Mouse (Mus musculus) gastrocnemius, adult 18-20 months (tissue): Measurements from ENCODE around the gene Smndc1. TPM values are rescaled to one million over a fixed set of nuclear protein-coding genes. Genes with fewer than 3 reads are reported as not detected.
"Not testable (repeated sequence)": the region's sequence is repeated elsewhere in the genome, so short reads cannot be mapped to it uniquely, and the experiment has no call there.

Experiments used
- DNase-seq: peaks from one replicate; pipeline ENCODE4 v3.0.0; 2021; ENCODE audit warnings: low spot score
- total RNA-seq, 2 experiments: library from RNA; stranded (reverse); gene quantifications; 2 replicates each; pipeline ENCODE4 v1.2.3; 2021

Smndc1 gene
- total RNA-seq, 2 experiments from 2014 or later = 28.4 to 33.2 TPM

- DNase-seq = no peak
Measured at GRCm38 (mm10) chr19:53413617-53414380, 23.4 kb upstream of the Smndc1 start.

DNA sequence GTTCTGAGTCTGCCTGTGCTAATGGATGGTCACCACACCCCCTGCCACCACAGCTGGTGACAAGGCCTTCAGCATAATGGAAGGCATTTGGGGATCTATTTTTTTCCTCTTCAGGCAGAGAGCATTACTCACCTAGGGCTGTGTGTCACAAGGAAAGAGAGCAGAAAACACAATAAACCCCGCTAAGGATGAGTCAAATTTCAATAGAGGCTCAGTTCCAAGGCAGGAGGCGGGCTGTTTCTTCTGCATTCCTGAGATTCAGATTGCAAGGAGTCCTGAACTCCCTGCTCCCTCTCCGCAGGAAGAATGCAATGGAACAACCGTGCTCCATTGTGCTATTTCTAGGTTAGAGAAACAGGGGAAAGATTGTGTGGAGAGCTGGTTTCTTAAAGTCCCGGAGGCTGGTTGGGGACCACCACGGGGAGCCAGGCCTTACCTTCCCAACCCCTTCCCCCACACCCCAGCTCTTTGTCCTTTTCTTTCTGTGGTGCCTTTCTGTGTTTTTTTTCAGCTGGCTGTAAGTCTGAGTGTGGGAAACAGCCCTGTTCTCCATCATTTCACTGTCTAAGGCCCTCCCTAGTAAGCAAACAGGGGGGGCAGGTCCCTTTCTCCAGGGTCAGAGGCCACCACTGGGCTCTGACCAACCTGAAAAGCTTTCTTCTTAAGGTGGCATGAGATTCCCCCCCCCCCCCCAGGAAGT, 21.9 kb upstream of the Smndc1 start:
- DNase-seq = no peak

- DNase-seq = no peak
Measured at GRCm38 (mm10) chr19:53409663-53410307, 19.4 kb upstream of the Smndc1 start.

GRCm38 (mm10) chr19:53408398-53408797, 18.0 kb upstream of the Smndc1 start:
- DNase-seq = no peak

DNA sequence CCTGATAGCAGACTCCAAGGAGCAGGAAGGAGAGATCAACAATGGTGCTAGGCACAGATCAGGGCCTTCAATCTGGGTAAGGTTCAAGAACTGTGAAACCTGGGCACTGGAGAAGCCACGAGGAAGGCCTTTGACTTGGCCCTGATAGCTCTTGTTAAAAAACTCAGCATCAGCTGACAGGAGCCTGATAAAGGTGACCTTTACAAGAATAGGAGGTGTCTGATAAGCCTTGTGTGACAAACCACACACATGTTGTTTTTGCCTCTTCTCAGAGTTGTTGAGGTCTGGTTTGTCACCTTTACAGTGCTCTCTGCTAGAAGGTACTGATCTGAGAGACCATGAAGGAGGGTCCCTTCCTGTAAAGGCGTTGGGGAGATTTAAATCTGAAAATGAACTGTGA, 17.0 kb upstream of the Smndc1 start:
- no peak for DNase-seq

- DNase-seq = no peak
Measured at GRCm38 (mm10) chr19:53405810-53406209, 15.4 kb upstream of the Smndc1 start.

DNA sequence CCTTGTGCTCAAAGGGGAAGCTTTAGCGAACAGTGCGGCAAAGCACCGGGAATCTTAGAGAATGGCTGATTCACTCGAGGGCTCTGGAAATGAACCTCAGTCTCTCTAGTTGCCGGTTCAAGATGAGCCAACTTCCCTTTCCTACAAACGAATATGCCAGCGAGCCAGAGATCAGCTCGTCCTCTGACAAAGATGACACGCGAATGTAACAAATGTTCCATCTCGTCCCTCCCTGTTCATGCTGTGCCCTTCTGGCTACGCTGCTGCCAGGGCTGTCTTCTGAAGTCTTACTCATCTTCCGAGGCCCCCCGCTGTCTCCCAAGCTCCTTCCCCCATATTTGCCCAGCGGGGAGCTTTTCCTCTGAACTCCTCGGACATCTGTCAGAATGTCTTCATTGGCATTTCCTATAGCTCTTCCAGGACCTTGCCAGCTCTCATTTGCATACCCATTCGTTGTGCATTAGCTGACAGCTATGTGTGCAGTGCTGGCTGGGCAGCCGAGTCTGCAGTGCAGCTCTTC, 14.5 kb upstream of the Smndc1 start:
- DNase-seq = no peak

DNA sequence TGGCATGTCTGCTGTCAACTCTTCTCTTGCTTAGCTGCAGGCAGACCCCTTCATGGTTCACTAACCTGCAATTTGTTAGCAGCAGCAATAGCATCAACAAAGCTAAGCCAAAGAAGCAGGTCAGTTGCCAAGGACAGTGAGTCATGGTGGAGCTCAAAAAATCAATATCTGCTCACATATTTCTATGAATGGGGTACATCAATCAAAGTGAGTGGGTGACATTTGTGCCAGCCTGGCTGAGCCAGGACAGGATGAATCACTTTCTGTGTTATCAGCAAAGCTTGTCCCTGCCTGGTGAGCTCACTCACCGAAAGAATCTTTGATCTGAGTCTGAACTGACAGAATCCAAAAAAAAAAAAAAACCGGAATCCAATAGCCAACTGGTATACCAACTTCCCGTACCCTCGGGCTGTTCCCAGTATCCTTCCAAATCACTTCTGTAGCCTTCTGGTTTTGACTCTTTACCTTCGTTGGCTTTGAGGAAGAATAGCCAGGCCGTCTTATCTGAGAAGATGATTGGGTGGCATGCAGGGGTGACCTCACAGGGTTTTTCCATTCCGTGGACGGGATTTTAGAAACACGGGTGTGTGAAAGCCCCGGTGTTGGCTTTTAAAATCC, 13.9 kb upstream of the Smndc1 start:
- DNase-seq = no peak

DNA sequence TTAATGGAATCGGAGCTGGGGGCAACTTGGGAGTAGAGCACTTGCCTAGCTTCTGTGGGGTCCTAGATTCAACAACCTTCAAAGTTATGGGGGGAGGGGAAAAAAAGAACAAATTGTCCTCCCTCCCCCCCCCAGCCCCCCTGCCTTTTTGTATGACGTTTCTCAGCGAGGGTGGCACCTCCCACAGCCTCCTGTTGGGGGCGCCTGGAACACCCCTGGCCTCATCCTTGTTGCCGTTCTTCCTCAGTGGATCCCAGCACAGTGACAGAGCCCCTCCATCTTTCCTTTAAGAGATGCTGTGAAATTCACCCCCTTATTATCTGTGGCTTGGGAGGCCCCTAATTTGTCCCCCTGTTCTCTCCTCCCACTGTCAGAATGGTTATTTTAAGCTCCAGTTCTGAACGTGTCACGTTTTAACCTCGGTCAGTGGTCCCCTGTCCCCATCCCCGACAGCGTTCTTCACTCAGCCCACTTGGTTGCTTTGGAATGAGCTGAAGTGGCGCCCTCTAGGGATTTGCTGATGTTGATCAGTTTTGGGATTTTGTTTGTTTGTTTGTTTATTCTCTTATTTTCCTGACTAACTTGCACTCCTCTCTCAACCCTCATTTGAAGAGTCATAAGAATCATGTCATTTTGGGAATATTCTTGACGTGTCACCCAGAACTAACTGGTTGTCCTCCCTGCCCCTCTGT, 12.5 kb upstream of the Smndc1 start:
- DNase-seq = no peak

- no peak for DNase-seq
Measured at GRCm38 (mm10) chr19:53400332-53401110, 10.1 kb upstream of the Smndc1 start.

DNA sequence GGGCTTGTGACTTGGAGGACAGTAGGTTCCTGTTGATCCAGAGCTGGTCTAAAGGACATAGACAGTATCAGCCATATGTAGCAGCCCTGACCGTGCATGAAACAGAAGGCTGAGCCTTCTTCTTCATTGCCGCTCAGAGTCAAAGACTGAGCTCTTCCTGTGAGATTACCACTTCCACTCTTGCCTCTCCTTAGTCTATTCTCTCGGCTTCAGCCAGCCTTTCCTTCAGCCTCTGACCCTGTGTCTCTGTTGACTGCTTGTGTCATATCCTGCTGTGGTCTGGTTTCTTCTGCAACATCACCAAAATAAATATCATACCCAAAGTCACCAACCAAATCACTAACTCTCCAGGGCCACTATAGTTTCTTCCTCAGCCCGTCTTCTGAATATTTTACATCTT, 8.8 kb upstream of the Smndc1 start:
- DNase-seq = no peak

DNA sequence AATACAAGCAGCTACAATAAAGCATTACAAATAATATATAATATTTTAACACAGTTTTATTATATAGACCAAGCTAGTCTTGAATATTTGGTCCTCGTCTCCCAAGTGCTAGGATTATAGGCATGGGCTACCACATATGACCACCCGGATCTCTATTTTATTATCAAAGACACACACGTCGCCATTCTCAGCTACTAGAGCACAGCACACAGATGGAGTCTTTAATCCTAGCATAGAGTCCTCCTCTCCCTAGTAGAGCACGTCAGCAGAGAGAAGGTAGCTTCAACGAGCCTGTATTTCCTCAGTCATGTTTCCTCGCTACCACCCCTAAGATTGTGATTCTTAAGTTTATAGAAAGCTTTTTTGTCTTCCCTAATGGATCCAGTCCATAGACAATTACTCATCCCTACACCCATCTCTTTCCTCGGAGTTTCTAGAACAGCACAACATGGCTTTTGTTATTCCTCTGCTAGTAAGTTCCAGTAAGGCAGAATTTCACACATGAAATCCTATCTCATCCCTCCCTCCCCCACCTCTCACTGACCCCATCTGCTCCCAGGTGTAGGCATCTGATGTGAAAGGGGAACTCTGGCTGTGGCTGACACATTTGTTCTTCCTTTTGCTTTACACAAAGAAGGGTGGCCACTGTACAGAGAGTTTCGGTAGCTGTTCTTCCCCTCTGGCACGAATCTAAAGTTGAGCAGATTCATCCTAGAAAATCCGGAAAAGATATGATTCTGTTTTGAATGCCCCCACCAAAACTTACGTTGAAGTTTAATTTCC, 7.3 kb upstream of the Smndc1 start:
- no peak for DNase-seq

- DNase-seq = not testable (repeated sequence)
Measured at GRCm38 (mm10) chr19:53395805-53396204, 5.4 kb upstream of the Smndc1 start.

DNA sequence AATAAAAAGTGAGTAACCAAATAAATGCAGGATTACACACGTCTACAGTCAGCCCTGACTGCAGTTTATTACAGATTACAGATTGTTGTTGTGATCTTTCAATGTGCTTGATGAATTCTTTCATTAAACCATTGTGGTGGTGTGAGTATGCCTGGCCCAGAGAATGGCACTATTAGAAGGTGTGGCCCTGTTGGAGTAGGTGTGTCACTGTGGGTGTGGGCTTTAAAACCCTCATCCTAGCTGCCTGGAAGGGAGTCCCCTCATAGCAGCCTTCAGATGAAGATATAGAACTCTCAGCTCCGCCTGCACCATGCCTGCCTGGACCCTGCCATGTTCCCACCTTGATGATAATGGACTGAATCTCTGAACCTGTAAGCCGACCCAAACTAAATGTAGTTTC, 4.6 kb upstream of the Smndc1 start:
- DNase-seq = not testable (repeated sequence)

DNA sequence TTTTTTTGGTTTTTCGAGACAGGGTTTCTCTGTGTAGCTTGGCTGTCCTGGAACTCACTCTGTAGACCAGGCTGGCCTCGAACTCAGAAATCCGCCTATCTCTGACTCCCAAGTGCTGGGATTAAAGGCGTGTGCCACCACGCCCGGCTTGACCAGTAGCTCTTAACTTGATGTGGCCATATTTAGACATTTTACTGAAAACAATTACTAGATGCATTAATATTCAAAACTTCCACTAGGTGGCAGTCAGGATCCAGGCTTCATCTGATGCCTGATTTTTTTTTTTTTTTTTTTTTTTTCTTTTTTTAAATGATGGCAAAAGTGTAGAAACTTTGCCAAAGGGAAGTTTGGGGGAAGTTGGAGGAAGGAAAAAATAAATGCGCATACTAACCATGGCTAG, 4.2 kb upstream of the Smndc1 start:
- peak; percentile 61 for DNase-seq

GRCm38 (mm10) chr19:53393646-53394045, 3.3 kb upstream of the Smndc1 start:
- DNase-seq = no peak

GRCm38 (mm10) chr19:53392781-53393343, 2.5 kb upstream of the Smndc1 start:
- DNase-seq = no peak

GRCm38 (mm10) chr19:53391787-53392186, 1.4 kb upstream of the Smndc1 start:
- DNase-seq = no peak

DNA sequence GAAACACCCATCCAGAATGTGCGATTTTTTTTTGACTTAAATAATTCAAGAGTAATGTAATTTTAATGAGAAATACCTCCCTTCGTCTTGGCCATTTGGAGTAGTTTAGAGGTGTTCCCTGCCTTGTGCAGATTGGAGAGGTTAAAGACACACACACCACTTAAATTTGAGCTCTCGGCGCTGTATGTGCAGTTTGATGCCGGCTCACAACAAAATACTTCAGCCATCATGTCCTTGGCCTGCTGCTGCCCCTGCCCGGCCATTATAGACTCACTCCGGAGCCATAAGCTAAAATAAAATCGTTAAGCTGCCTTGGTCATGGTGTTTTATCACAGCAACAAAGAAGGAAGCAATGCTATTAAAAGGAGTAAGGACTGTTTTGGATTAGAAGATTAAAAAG, 1.0 kb upstream of the Smndc1 start:
- no peak for DNase-seq
